Mouse (Mus musculus): ENCODE measurements around the gene Cox4i2. TPM values are rescaled to one million over a fixed set of nuclear protein-coding genes. Genes with fewer than 3 reads are reported as not detected.
A peak's percentile ranks its signal among the peaks of the same experiment; 100 is the strongest.

Cox4i2 gene
- polyA plus RNA-seq, 1 experiment from 2014 or later, result 15.3 TPM

GRCm38 (mm10) chr2:152764172-152765044 is 10.4 kb downstream of the Cox4i2 start:
- Histone ChIP-seq H3K4me3 (ENCODE audit: low read length) (no peak overlapping the region), H3K4me1 (ENCODE audit: control insufficient read depth, insufficient read depth, low read length) (peaks cover 20% of the 10 kb centered on the region), H3K27me3 (replicated peaks; ENCODE audit: control insufficient read depth, insufficient read depth, low read length) (no peaks in the 10 kb centered on the region), H3K9ac (ENCODE audit: low read depth, low read length) (peak overlapping the region; percentile 36; the same call in 1 of the 2 replicates), H3K4me2 (ENCODE audit: low read depth, low read length) (peak overlapping the region; percentile 39), H3K9me3 (ENCODE audit: control insufficient read depth, low read length) (no peaks in the 10 kb centered on the region), H3K36me3 (ENCODE audit: control insufficient read depth, insufficient read depth, low read length) (no peaks in the 10 kb centered on the region), H3K27ac (ENCODE audit: low read length) (no peak overlapping the region)
- peak; percentile 31 for ATAC-seq
- WGBS, result 16% methylated on average over 14 of the region's 14 CpGs

- no peak for ATAC-seq
- Histone ChIP-seq H3K36me3 (ENCODE audit: control insufficient read depth, insufficient read depth, low read length) (no peaks in the 10 kb centered on the region), H3K9me3 (ENCODE audit: control insufficient read depth, low read length) (no peaks in the 10 kb centered on the region), H3K4me3 (ENCODE audit: low read length) (no peak overlapping the region), H3K27me3 (replicated peaks; ENCODE audit: control insufficient read depth, insufficient read depth, low read length) (no peaks in the 10 kb centered on the region), H3K27ac (ENCODE audit: low read length) (no peak overlapping the region), H3K4me2 (ENCODE audit: low read depth, low read length) (peak overlapping the region; percentile 39; the same call in 1 of the 2 replicates), H3K9ac (ENCODE audit: low read depth, low read length) (no peak overlapping the region), H3K4me1 (ENCODE audit: control insufficient read depth, insufficient read depth, low read length) (peaks cover 20% of the 10 kb centered on the region)
- 34% methylated on average over 7 of the region's 7 CpGs for WGBS
Observed at GRCm38 (mm10) chr2:152765045-152765674, 11.2 kb downstream of the Cox4i2 start.

DNA sequence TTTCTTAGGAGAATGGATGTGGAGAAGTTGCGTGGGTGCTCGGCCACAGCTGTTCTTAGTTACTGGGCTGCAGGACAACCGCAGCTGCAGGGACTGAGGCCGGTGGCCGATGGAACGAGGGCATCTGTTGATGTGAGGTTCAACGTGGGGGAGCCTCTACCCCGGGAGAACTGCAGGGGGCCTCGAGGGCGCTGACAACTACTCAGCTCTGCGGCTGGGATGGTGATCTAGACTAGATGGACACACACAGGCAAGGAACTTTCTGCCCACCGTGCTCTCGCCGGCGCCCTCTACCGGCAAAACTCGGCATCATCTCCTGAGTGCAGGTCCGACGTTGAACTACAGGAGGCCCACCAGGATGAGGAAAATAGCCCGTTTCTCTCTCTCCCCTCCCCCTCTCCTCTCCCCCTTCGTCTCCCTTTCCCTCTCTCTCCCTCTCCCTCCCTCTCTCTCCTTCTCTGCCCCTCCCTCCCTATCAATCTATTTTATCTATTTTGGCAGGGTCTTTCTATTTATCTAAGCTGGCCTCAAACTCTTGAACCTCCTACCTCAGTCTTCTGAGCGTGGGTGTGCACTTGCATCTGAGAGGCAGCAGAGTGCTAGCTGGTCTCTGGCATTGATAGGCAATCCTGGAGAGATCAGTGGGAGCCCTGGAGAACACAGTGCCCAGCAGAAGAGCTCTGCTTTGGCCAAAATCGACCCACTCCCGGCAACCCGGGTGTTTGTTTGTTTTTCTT is 12.6 kb downstream of the Cox4i2 start:
- no peaks in the 10 kb centered on the region for H3K27me3 ChIP-seq (replicated peaks; ENCODE audit: control insufficient read depth, insufficient read depth, low read length)
- peak overlapping the region; percentile 45; the same call in 1 of the 2 replicates for H3K9ac ChIP-seq (ENCODE audit: low read depth, low read length)
- peak overlapping the region; percentile 32 for H3K4me2 ChIP-seq (ENCODE audit: low read depth, low read length)
- 16% methylated on average over 25 of the region's 25 CpGs for WGBS
- no peak overlapping the region for H3K27ac ChIP-seq (ENCODE audit: low read length)
- no peak overlapping the region for H3K4me3 ChIP-seq (ENCODE audit: low read length)
- peaks cover 20% of the 10 kb centered on the region for H3K4me1 ChIP-seq (ENCODE audit: control insufficient read depth, insufficient read depth, low read length)
- no peaks in the 10 kb centered on the region for H3K36me3 ChIP-seq (ENCODE audit: control insufficient read depth, insufficient read depth, low read length)
- peak; percentile 57 for ATAC-seq
- no peaks in the 10 kb centered on the region for H3K9me3 ChIP-seq (ENCODE audit: control insufficient read depth, low read length)

GRCm38 (mm10) chr2:152767618-152768271 is 13.8 kb downstream of the Cox4i2 start:
- no peaks in the 10 kb centered on the region for H3K36me3 ChIP-seq (ENCODE audit: control insufficient read depth, insufficient read depth, low read length)
- no peak overlapping the region for H3K9ac ChIP-seq (ENCODE audit: low read depth, low read length)
- peak; percentile 38 for ATAC-seq
- no peaks in the 10 kb centered on the region for H3K9me3 ChIP-seq (ENCODE audit: control insufficient read depth, low read length)
- WGBS, result 56% methylated on average over 12 of the region's 12 CpGs
- H3K4me2 ChIP-seq (ENCODE audit: low read depth, low read length), result no peak overlapping the region
- H3K4me1 ChIP-seq (ENCODE audit: control insufficient read depth, insufficient read depth, low read length), result peaks cover 20% of the 10 kb centered on the region
- H3K27me3 ChIP-seq (replicated peaks; ENCODE audit: control insufficient read depth, insufficient read depth, low read length), result no peaks in the 10 kb centered on the region
- H3K27ac ChIP-seq (ENCODE audit: low read length), result no peak overlapping the region
- no peak overlapping the region for H3K4me3 ChIP-seq (ENCODE audit: low read length)

- Histone ChIP-seq H3K9me3 (ENCODE audit: control insufficient read depth, low read length) (no peaks in the 10 kb centered on the region), H3K27me3 (replicated peaks; ENCODE audit: control insufficient read depth, insufficient read depth, low read length) (no peaks in the 10 kb centered on the region), H3K4me1 (ENCODE audit: control insufficient read depth, insufficient read depth, low read length) (peaks cover 16% of the 10 kb centered on the region; the same call in 1 of the 2 replicates), H3K4me3 (ENCODE audit: low read length) (no peak overlapping the region), H3K27ac (ENCODE audit: low read length) (no peak overlapping the region), H3K4me2 (ENCODE audit: low read depth, low read length) (no peak overlapping the region), H3K9ac (ENCODE audit: low read depth, low read length) (no peak overlapping the region), H3K36me3 (ENCODE audit: control insufficient read depth, insufficient read depth, low read length) (no peaks in the 10 kb centered on the region)
- no peak for ATAC-seq
- 66% methylated on average over 7 of the region's 7 CpGs for WGBS
Observed at GRCm38 (mm10) chr2:152769677-152770076, 15.7 kb downstream of the Cox4i2 start.

GRCm38 (mm10) chr2:152771571-152771970 is 17.6 kb downstream of the Cox4i2 start:
- H3K9ac ChIP-seq (ENCODE audit: low read depth, low read length), result no peak overlapping the region
- ATAC-seq, result no peak
- no peak overlapping the region for H3K4me2 ChIP-seq (ENCODE audit: low read depth, low read length)
- H3K9me3 ChIP-seq (ENCODE audit: control insufficient read depth, low read length), result no peaks in the 10 kb centered on the region
- no peaks in the 10 kb centered on the region for H3K36me3 ChIP-seq (ENCODE audit: control insufficient read depth, insufficient read depth, low read length)
- 0 out of 2 replicates have a peak, but pooled peaks cover 3% of the 10 kb centered on the region for H3K4me1 ChIP-seq (ENCODE audit: control insufficient read depth, insufficient read depth, low read length)
- H3K27me3 ChIP-seq (replicated peaks; ENCODE audit: control insufficient read depth, insufficient read depth, low read length), result no peaks in the 10 kb centered on the region
- no peak overlapping the region for H3K27ac ChIP-seq (ENCODE audit: low read length)
- no peak overlapping the region for H3K4me3 ChIP-seq (ENCODE audit: low read length)
- 91% methylated on average over 9 of the region's 9 CpGs for WGBS

DNA sequence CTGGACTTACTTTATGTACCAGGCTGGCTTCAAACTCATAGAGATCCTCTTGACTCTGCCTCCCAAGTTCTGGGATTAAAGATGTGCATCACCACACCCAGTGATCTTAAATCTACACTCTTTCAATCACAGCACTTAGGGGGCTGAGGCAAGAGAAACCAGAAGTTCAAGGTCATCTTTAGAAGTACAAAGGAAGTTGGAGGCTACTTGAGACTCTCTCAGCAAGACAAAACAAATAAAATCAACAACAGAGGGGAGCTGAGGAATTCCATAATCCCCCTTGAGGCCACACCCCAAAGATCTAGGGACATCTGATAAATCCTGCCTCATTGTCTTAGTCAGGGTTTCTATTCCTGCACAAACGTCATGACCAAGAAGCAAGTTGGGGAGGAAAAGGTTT is 18.3 kb downstream of the Cox4i2 start:
- Histone ChIP-seq H3K9me3 (ENCODE audit: control insufficient read depth, low read length) (no peaks in the 10 kb centered on the region), H3K36me3 (ENCODE audit: control insufficient read depth, insufficient read depth, low read length) (no peaks in the 10 kb centered on the region), H3K4me3 (ENCODE audit: low read length) (no peak overlapping the region), H3K27me3 (replicated peaks; ENCODE audit: control insufficient read depth, insufficient read depth, low read length) (no peaks in the 10 kb centered on the region), H3K9ac (ENCODE audit: low read depth, low read length) (no peak overlapping the region), H3K27ac (ENCODE audit: low read length) (no peak overlapping the region), H3K4me1 (ENCODE audit: control insufficient read depth, insufficient read depth, low read length) (no peaks in the 10 kb centered on the region), H3K4me2 (ENCODE audit: low read depth, low read length) (no peak overlapping the region)
- WGBS, result 35% methylated on average over 1 of the region's 1 CpGs
- ATAC-seq, result no peak

DNA sequence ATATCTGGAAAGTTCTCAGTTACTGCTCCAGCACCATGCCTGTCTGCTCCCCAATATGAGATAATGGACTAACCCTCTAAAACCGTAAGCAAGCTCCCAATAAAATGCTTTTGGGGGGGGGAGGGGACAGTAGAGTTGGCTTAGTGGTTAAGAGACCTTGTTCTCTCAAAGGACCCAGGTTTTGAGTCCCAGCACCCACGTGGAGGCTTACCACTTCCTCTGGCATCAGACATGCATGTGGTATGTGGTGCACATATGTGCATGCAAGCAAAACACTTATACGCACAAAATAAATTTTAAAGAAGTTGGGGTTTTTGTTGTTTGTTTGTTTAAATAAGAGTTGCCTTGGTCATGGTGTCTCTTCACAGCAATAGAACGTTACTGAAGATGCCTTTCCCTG is 21.4 kb downstream of the Cox4i2 start:
- Histone ChIP-seq H3K36me3 (ENCODE audit: control insufficient read depth, insufficient read depth, low read length) (no peaks in the 10 kb centered on the region), H3K4me2 (ENCODE audit: low read depth, low read length) (no peak overlapping the region), H3K27me3 (replicated peaks; ENCODE audit: control insufficient read depth, insufficient read depth, low read length) (no peaks in the 10 kb centered on the region), H3K9ac (ENCODE audit: low read depth, low read length) (no peak overlapping the region), H3K4me1 (ENCODE audit: control insufficient read depth, insufficient read depth, low read length) (no peaks in the 10 kb centered on the region), H3K4me3 (ENCODE audit: low read length) (no peak overlapping the region), H3K27ac (ENCODE audit: low read length) (no peak overlapping the region), H3K9me3 (ENCODE audit: control insufficient read depth, low read length) (no peaks in the 10 kb centered on the region)
- no peak for ATAC-seq
- WGBS, result 73% methylated on average over 4 of the region's 4 CpGs

DNA sequence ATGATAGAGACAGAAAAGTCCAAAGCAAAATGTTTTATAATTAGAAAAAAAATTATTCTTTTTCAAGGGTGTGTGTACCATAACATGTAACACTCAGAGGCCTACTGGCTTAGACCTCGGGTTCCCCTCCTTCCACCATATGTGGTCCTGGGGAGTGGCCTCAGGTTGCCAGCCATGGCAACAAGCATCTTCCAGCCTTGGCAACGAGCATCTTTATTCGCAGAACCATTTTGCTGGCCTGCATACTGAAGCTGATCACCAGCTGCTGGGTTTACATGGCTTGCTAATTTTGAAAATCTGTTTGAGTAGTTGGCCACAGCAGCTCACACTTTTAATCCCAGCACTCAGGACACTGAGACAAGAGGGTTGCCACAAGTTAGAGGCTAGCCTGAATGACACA is 22.0 kb downstream of the Cox4i2 start:
- Histone ChIP-seq H3K4me3 (ENCODE audit: low read length) (no peak overlapping the region), H3K36me3 (ENCODE audit: control insufficient read depth, insufficient read depth, low read length) (no peaks in the 10 kb centered on the region), H3K27ac (ENCODE audit: low read length) (no peak overlapping the region), H3K4me1 (ENCODE audit: control insufficient read depth, insufficient read depth, low read length) (peaks cover 2% of the 10 kb centered on the region; the same call in 1 of the 2 replicates), H3K9ac (ENCODE audit: low read depth, low read length) (no peak overlapping the region), H3K9me3 (ENCODE audit: control insufficient read depth, low read length) (no peaks in the 10 kb centered on the region), H3K4me2 (ENCODE audit: low read depth, low read length) (no peak overlapping the region), H3K27me3 (replicated peaks; ENCODE audit: control insufficient read depth, insufficient read depth, low read length) (no peaks in the 10 kb centered on the region)
- ATAC-seq, result no peak
- 85% methylated on average over 3 of the region's 3 CpGs for WGBS

All from intestine, embryonic 16.5 days (tissue).